Mouse (Mus musculus): ENCODE measurements at regions not wholly inside any gene's neighbourhood (a gene's known extent, or its start where the extent isn't known, plus 50 kb on each side); places are given as distances from the start of the nearest gene placed in this dataset.

GRCm38 (mm10) chr14:98721033-98721432, 273.1 kb downstream of the Rpl36a-ps1 start:
- TF ChIP-seq POLR2A (IDR thresholded peaks at IDR 0.05; ENCODE audit: low read depth, low read length) (no peak), CTCF (conservative IDR thresholded peaks at IDR 0.05; ENCODE audit: insufficient read depth, insufficient read length, low read depth, low read length) (no peak)

All from kidney, adult 2 months (tissue).